Mouse (Mus musculus): ENCODE measurements around the gene Klk7. TPM values are rescaled to one million over a fixed set of nuclear protein-coding genes. Genes with fewer than 3 reads are reported as not detected.

The Klk7 gene
- not detected in 2 replicates for polyA plus RNA-seq (2015; fragmentation: Nextera tagmentation; extraction: Ambion mirVana)

- H3K9me3 ChIP-seq (replicated peaks): no peaks in the 10 kb centered on the region
- no peak within 1 kb of the TSS for H3K27ac ChIP-seq
- H3K9ac ChIP-seq: no peak within 1 kb of the TSS
- WGBS: 59% methylated on average over 5 of the region's 5 CpGs
- H3K4me2 ChIP-seq: no peak within 1 kb of the TSS
- no peak for ATAC-seq
- H3K27me3 ChIP-seq: no peaks in the 10 kb centered on the region
- H3K4me3 ChIP-seq: no peak within 1 kb of the TSS
- no peaks in the 10 kb centered on the region for H3K4me1 ChIP-seq
- H3K36me3 ChIP-seq (ENCODE audit: poor library complexity, severe bottlenecking): no peaks in the 10 kb centered on the region
These were observed at the start of gene Klk7 for GRCm38 (mm10) chr7:43810994-43811393. Gene Klk7 (plus strand): TSS chr7:43811294.

- no peak overlapping the region for H3K27ac ChIP-seq
- ATAC-seq: no peak
These were observed 44.6 kb upstream of the Klk7 start for GRCm38 (mm10) chr7:43766484-43766883.

GRCm38 (mm10) chr7:43768597-43768996 is 42.5 kb upstream of the Klk7 start, which contains the start of gene Klk12:
Gene Klk12 (plus strand): TSS chr7:43768897.
- Histone ChIP-seq H3K9ac (no peak within 1 kb of the TSS), H3K27me3 (no peaks in the 10 kb centered on the region), H3K4me3 (no peak within 1 kb of the TSS), H3K27ac (no peak within 1 kb of the TSS), H3K4me2 (no peak within 1 kb of the TSS), H3K36me3 (ENCODE audit: poor library complexity, severe bottlenecking) (no peaks in the 10 kb centered on the region), H3K4me1 (no peaks in the 10 kb centered on the region), H3K9me3 (replicated peaks) (no peaks in the 10 kb centered on the region)
- ATAC-seq: no peak
- WGBS: 75% methylated on average over 4 of the region's 4 CpGs

More at GRCm38 (mm10) chr7:43766484-43766883, 44.6 kb upstream of the Klk7 start:
- Histone ChIP-seq H3K9me3 (replicated peaks) (no peaks in the 10 kb centered on the region), H3K4me3 (no peak overlapping the region), H3K36me3 (ENCODE audit: poor library complexity, severe bottlenecking) (no peaks in the 10 kb centered on the region), H3K4me1 (no peaks in the 10 kb centered on the region), H3K4me2 (no peak overlapping the region), H3K9ac (no peak overlapping the region), H3K27me3 (no peaks in the 10 kb centered on the region)
- WGBS: 41% methylated on average over 8 of the region's 8 CpGs

GRCm38 (mm10) chr7:43769636-43770035 is 41.5 kb upstream of the Klk7 start:
- Histone ChIP-seq H3K36me3 (ENCODE audit: poor library complexity, severe bottlenecking) (no peaks in the 10 kb centered on the region), H3K27me3 (no peaks in the 10 kb centered on the region), H3K27ac (no peak overlapping the region), H3K4me3 (no peak overlapping the region), H3K4me2 (no peak overlapping the region), H3K9me3 (replicated peaks) (no peaks in the 10 kb centered on the region), H3K9ac (no peak overlapping the region), H3K4me1 (no peaks in the 10 kb centered on the region)
- ATAC-seq: no peak
- 91% methylated on average over 8 of the region's 8 CpGs for WGBS

GRCm38 (mm10) chr7:43770701-43771100 is 40.4 kb upstream of the Klk7 start:
- H3K4me3 ChIP-seq: no peak overlapping the region
- no peak overlapping the region for H3K4me2 ChIP-seq
- no peaks in the 10 kb centered on the region for H3K4me1 ChIP-seq
- WGBS: 94% methylated on average over 10 of the region's 10 CpGs
- H3K9ac ChIP-seq: no peak overlapping the region
- no peaks in the 10 kb centered on the region for H3K36me3 ChIP-seq (ENCODE audit: poor library complexity, severe bottlenecking)
- no peak for ATAC-seq
- no peaks in the 10 kb centered on the region for H3K9me3 ChIP-seq (replicated peaks)
- H3K27me3 ChIP-seq: no peaks in the 10 kb centered on the region
- H3K27ac ChIP-seq: no peak overlapping the region

GRCm38 (mm10) chr7:43771916-43772315 is 39.2 kb upstream of the Klk7 start:
- WGBS: 95% methylated on average over 6 of the region's 6 CpGs

GRCm38 (mm10) chr7:43772901-43773300 is 38.2 kb upstream of the Klk7 start:
- H3K36me3 ChIP-seq (ENCODE audit: poor library complexity, severe bottlenecking): no peaks in the 10 kb centered on the region
- WGBS: 69% methylated on average over 3 of the region's 3 CpGs
- no peak for ATAC-seq

More at GRCm38 (mm10) chr7:43771916-43772315, 39.2 kb upstream of the Klk7 start:
- no peak overlapping the region for H3K4me2 ChIP-seq
- H3K9me3 ChIP-seq (replicated peaks): no peaks in the 10 kb centered on the region
- H3K9ac ChIP-seq: no peak overlapping the region
- no peaks in the 10 kb centered on the region for H3K36me3 ChIP-seq (ENCODE audit: poor library complexity, severe bottlenecking)
- H3K27ac ChIP-seq: no peak overlapping the region
- H3K4me1 ChIP-seq: no peaks in the 10 kb centered on the region
- no peak overlapping the region for H3K4me3 ChIP-seq
- no peaks in the 10 kb centered on the region for H3K27me3 ChIP-seq
- ATAC-seq: no peak

GRCm38 (mm10) chr7:43774364-43774763 is 36.7 kb upstream of the Klk7 start, which contains the start of gene Klk11:
Gene Klk11 (plus strand): TSS chr7:43774604.
- H3K9me3 ChIP-seq (replicated peaks): no peaks in the 10 kb centered on the region
- no peak within 1 kb of the TSS for H3K4me2 ChIP-seq
- H3K9ac ChIP-seq: no peak within 1 kb of the TSS
- H3K4me1 ChIP-seq: no peaks in the 10 kb centered on the region
- H3K36me3 ChIP-seq (ENCODE audit: poor library complexity, severe bottlenecking): no peaks in the 10 kb centered on the region
- ATAC-seq: no peak
- no peak within 1 kb of the TSS for H3K4me3 ChIP-seq
- no peaks in the 10 kb centered on the region for H3K27me3 ChIP-seq
- WGBS: 92% methylated on average over 5 of the region's 5 CpGs
- H3K27ac ChIP-seq: no peak within 1 kb of the TSS

More at GRCm38 (mm10) chr7:43772901-43773300, 38.2 kb upstream of the Klk7 start:
- Histone ChIP-seq H3K4me2 (no peak overlapping the region), H3K4me3 (no peak overlapping the region), H3K4me1 (no peaks in the 10 kb centered on the region), H3K9me3 (replicated peaks) (no peaks in the 10 kb centered on the region), H3K27me3 (no peaks in the 10 kb centered on the region), H3K9ac (no peak overlapping the region), H3K27ac (no peak overlapping the region)

- H3K9ac ChIP-seq: no peak overlapping the region
- H3K4me3 ChIP-seq: no peak overlapping the region
- no peaks in the 10 kb centered on the region for H3K27me3 ChIP-seq
- H3K36me3 ChIP-seq (ENCODE audit: poor library complexity, severe bottlenecking): no peaks in the 10 kb centered on the region
- 37% methylated on average over 6 of the region's 6 CpGs for WGBS
- no peak overlapping the region for H3K27ac ChIP-seq
- H3K4me1 ChIP-seq: no peaks in the 10 kb centered on the region
- H3K9me3 ChIP-seq (replicated peaks): no peaks in the 10 kb centered on the region
- ATAC-seq: no peak
- H3K4me2 ChIP-seq: no peak overlapping the region
These were observed 36.3 kb upstream of the Klk7 start for GRCm38 (mm10) chr7:43774802-43775201.

- no peak for ATAC-seq
- no peaks in the 10 kb centered on the region for H3K9me3 ChIP-seq (replicated peaks)
- H3K27ac ChIP-seq: no peak overlapping the region
- no peak overlapping the region for H3K4me3 ChIP-seq
- no peak overlapping the region for H3K4me2 ChIP-seq
- H3K9ac ChIP-seq: no peak overlapping the region
- H3K4me1 ChIP-seq: no peaks in the 10 kb centered on the region
- H3K27me3 ChIP-seq: no peaks in the 10 kb centered on the region
- WGBS: 43% methylated on average over 7 of the region's 7 CpGs
- H3K36me3 ChIP-seq (ENCODE audit: poor library complexity, severe bottlenecking): no peaks in the 10 kb centered on the region
These were observed 35.6 kb upstream of the Klk7 start for GRCm38 (mm10) chr7:43775311-43776057.

- Histone ChIP-seq H3K36me3 (ENCODE audit: poor library complexity, severe bottlenecking) (no peaks in the 10 kb centered on the region), H3K4me3 (no peak overlapping the region), H3K9ac (no peak overlapping the region), H3K4me2 (no peak overlapping the region), H3K27me3 (no peaks in the 10 kb centered on the region), H3K9me3 (replicated peaks) (no peaks in the 10 kb centered on the region), H3K4me1 (no peaks in the 10 kb centered on the region), H3K27ac (no peak overlapping the region)
- no peak for ATAC-seq
- WGBS: 85% methylated on average over 5 of the region's 5 CpGs
These were observed 34.6 kb upstream of the Klk7 start for GRCm38 (mm10) chr7:43776506-43776905.

GRCm38 (mm10) chr7:43777423-43777822 is 33.7 kb upstream of the Klk7 start:
- H3K27ac ChIP-seq: no peak overlapping the region
- no peaks in the 10 kb centered on the region for H3K9me3 ChIP-seq (replicated peaks)
- WGBS: 91% methylated on average over 12 of the region's 12 CpGs
- H3K4me2 ChIP-seq: no peak overlapping the region
- H3K27me3 ChIP-seq: no peaks in the 10 kb centered on the region
- ATAC-seq: no peak
- no peaks in the 10 kb centered on the region for H3K4me1 ChIP-seq
- H3K4me3 ChIP-seq: no peak overlapping the region
- no peak overlapping the region for H3K9ac ChIP-seq
- H3K36me3 ChIP-seq (ENCODE audit: poor library complexity, severe bottlenecking): no peaks in the 10 kb centered on the region
